Mouse (Mus musculus) layer of hippocampus, adult 9-11 months (tissue): ENCODE measurements around the gene Casp7.

Source experiments
- DNase-seq: peaks from one replicate; pipeline ENCODE4 v3.0.0; 2022

Gene Casp7

GRCm38 (mm10) chr19:56425492-56425891, 28.6 kb downstream of the Casp7 start:
- DNase-seq: no peak

- DNase-seq: no peak
Observed at GRCm38 (mm10) chr19:56430369-56430768, 33.4 kb downstream of the Casp7 start.

- no peak for DNase-seq
Observed at GRCm38 (mm10) chr19:56432706-56433105, 35.8 kb downstream of the Casp7 start.

GRCm38 (mm10) chr19:56433581-56433980, 36.7 kb downstream of the Casp7 start:
- DNase-seq: no peak

- DNase-seq: peak; percentile 58
Observed at GRCm38 (mm10) chr19:56436380-56436779, 39.5 kb downstream of the Casp7 start.

GRCm38 (mm10) chr19:56438357-56439071, 41.6 kb downstream of the Casp7 start:
- no peak for DNase-seq

GRCm38 (mm10) chr19:56439072-56439434, 42.1 kb downstream of the Casp7 start:
- DNase-seq: no peak

- DNase-seq: no peak
Observed at GRCm38 (mm10) chr19:56443445-56443844, 46.5 kb downstream of the Casp7 start.

- DNase-seq: no peak
Observed at GRCm38 (mm10) chr19:56448784-56449183, 51.9 kb downstream of the Casp7 start.

GRCm38 (mm10) chr19:56449537-56449936, 52.6 kb downstream of the Casp7 start:
- no peak for DNase-seq

- DNase-seq: no peak
Observed at GRCm38 (mm10) chr19:56450892-56451291, 54.0 kb downstream of the Casp7 start.

- no peak for DNase-seq
Observed at GRCm38 (mm10) chr19:56451867-56452266, 54.9 kb downstream of the Casp7 start.

- no peak for DNase-seq
Observed at GRCm38 (mm10) chr19:56452421-56452820, 55.5 kb downstream of the Casp7 start.

GRCm38 (mm10) chr19:56454862-56455261, 57.9 kb downstream of the Casp7 start:
- no peak for DNase-seq

- DNase-seq: no peak
Observed at GRCm38 (mm10) chr19:56455369-56455768, 58.4 kb downstream of the Casp7 start.

- no peak for DNase-seq
Observed at GRCm38 (mm10) chr19:56457569-56457968, 60.6 kb downstream of the Casp7 start.

- no peak for DNase-seq
Observed at GRCm38 (mm10) chr19:56459154-56460050, 62.5 kb downstream of the Casp7 start.

GRCm38 (mm10) chr19:56460241-56460640, 63.3 kb downstream of the Casp7 start:
- no peak for DNase-seq

GRCm38 (mm10) chr19:56461522-56462101, 64.7 kb downstream of the Casp7 start, which contains the start of gene Plekhs1:
Gene Plekhs1, plus strand, starts transcription at chr19:56461640.
- DNase-seq: no peak

GRCm38 (mm10) chr19:56462786-56463185, 65.9 kb downstream of the Casp7 start:
- no peak for DNase-seq

GRCm38 (mm10) chr19:56466486-56466885, 69.6 kb downstream of the Casp7 start:
- no peak for DNase-seq

GRCm38 (mm10) chr19:56470286-56471020, 73.5 kb downstream of the Casp7 start:
- no peak for DNase-seq

GRCm38 (mm10) chr19:56471934-56472333, 75.0 kb downstream of the Casp7 start:
- no peak for DNase-seq
